Mouse (Mus musculus): ENCODE measurements around the gene AK157302. TPM values are rescaled to one million over a fixed set of nuclear protein-coding genes. Genes with fewer than 3 reads are reported as not detected.
A peak's percentile ranks its signal among the peaks of the same experiment; 100 is the strongest.
"Not testable (repeated sequence)": the region's sequence is repeated elsewhere in the genome, so short reads cannot be mapped to it uniquely, and the experiment has no call there.

Gene AK157302
- total RNA-seq (2014; fragmentation: Nextera tagmentation) (2.1 and 2.6 TPM in 2 replicates), total RNA-seq (2017) (0.19 and 0.23 TPM in 2 replicates)

DNA sequence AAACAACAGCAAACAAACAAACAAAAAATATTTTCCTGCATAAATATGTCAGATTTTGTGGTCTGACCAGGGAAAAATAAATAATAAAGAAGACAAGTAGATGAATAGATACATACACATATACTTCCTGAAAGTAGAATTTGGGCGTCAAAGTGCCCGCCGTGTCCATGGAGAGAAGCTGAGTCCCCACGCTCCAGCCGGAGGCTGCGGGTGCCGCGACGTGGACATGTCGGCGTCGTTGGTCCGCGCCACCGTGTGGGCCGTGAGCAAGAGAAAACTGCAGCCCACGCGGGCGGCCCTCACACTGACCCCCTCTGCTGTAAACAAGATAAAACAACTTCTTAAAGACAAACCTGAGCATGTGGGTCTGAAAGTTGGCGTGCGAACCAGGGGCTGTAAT lies at the start of gene AK157302:
Gene AK157302 (plus strand): TSS at position 144 of the 400 bp plus-strand sequence.
- ATAC-seq (replicated peaks; ENCODE audit: low FRiP score, low TSS enrichment, poor library complexity, severe bottlenecking) = no peak

DNA sequence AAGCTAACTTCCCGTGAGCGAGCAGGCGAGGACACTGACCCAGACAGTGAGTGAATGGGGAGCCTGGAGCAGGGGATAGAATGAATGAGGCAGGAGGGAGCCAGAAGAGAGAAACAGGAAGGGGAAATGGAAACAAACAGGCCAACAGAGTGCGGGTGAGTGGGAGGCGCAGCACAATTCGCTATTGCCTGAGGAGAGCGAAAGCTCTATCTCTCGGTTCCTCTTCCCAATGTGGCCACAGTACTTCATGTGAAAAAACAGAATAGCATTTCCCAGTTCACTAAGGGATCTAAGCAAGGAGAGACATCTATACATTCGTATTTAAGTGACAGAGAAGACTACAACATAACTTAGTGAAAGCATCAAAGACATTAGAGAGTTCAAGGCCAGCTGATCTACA lies 48.2 kb upstream of the AK157302 start:
- no peak for ATAC-seq (replicated peaks; ENCODE audit: low FRiP score, low TSS enrichment, poor library complexity, severe bottlenecking)

DNA sequence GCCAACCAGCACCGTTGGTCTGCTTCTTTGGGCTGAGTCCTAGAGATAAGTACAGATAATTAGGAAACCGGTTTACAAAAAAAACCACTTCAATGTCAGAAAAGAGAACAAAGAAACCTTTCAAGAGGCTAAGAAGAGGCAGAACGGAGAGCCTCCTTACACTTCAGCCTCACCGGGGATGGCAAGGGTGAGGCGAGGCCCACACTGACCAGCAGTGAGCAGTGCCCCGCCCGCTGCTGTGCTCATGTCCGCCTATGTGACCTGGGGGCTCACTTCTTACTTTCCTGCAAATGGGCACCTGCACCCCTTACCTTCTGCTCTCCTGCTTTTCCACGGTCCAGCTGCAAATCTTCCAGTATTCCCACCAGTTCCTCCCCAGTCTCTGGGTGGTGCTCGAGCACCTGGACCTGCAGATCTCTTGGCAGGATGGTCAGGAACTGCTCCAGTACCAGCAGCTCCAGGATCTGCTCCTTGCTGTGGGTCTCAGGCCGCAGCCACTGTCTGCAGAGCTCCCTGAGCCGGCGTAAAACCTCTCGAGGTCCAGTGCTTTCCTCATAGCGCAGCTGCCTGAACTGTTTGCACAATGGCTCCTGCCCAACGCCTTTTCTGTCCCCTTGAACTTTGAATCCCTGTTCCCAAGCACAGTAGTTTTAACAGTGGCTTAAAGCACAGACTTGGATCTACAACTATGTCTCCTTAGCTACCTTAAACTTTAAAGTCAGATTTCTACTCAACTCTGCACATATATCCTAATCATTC lies 47.0 kb upstream of the AK157302 start:
- no peak for ATAC-seq (replicated peaks; ENCODE audit: low FRiP score, low TSS enrichment, poor library complexity, severe bottlenecking)

- ATAC-seq (replicated peaks; ENCODE audit: low FRiP score, low TSS enrichment, poor library complexity, severe bottlenecking) = peak; percentile 35
Measured at GRCm38 (mm10) chr13:21453042-21453441, 42.0 kb upstream of the AK157302 start.

- ATAC-seq (replicated peaks; ENCODE audit: low FRiP score, low TSS enrichment, poor library complexity, severe bottlenecking) = peak; percentile 96
Measured at GRCm38 (mm10) chr13:21453449-21453848, 41.6 kb upstream of the AK157302 start, which contains the start of gene Zscan26. Gene Zscan26 (minus strand): TSS chr13:21453730.

DNA sequence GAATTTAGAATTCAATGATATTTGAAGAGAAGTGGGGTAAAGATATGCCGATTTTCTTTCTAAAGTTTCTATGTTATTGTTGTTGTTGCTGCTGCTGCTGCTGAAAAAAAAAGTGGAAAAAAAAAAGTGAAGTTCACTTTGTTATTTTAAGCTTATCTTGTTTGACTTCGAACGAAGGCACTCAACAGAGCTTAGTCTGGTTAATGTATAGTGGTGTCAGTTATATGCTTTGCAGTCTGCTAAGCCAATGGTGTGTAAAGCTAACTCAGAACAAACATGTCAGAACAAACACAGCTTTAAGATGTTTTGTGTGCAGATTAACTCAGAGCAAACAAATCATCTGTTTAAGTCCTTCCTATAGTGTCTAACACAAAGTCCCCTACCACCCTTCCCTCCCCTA lies 40.9 kb upstream of the AK157302 start:
- ATAC-seq (replicated peaks; ENCODE audit: low FRiP score, low TSS enrichment, poor library complexity, severe bottlenecking) = no peak

- no peak for ATAC-seq (replicated peaks; ENCODE audit: low FRiP score, low TSS enrichment, poor library complexity, severe bottlenecking)
Measured at GRCm38 (mm10) chr13:21456347-21456746, 38.7 kb upstream of the AK157302 start.

DNA sequence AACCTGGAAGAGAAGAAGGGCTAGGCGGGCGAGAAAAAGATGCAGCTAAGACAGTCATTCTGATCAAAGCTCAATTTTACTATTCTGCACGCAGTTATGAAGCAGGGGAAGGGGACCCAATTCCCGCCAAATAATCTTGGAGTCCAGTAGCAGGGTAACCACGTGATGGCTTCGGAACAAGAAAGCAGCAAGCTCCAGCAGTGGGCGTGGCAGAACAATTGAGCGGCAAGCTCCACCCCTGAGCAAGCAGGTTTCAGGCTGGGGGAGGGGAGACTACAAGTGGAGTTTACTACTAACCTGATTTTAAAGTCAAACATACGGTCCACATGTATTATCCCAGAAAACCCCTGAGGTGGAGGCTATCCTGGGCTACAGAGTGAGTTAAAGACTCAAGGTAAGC lies 32.5 kb upstream of the AK157302 start:
- not testable (repeated sequence) for ATAC-seq (replicated peaks; ENCODE audit: low FRiP score, low TSS enrichment, poor library complexity, severe bottlenecking)

GRCm38 (mm10) chr13:21467336-21467735 lies 27.7 kb upstream of the AK157302 start:
- no peak for ATAC-seq (replicated peaks; ENCODE audit: low FRiP score, low TSS enrichment, poor library complexity, severe bottlenecking)

GRCm38 (mm10) chr13:21468061-21469019 lies 26.7 kb upstream of the AK157302 start, which contains the start of gene Nkapl:
Gene Nkapl (minus strand): TSS chr13:21468509.
- peak; percentile 97 for ATAC-seq (replicated peaks; ENCODE audit: low FRiP score, low TSS enrichment, poor library complexity, severe bottlenecking)

DNA sequence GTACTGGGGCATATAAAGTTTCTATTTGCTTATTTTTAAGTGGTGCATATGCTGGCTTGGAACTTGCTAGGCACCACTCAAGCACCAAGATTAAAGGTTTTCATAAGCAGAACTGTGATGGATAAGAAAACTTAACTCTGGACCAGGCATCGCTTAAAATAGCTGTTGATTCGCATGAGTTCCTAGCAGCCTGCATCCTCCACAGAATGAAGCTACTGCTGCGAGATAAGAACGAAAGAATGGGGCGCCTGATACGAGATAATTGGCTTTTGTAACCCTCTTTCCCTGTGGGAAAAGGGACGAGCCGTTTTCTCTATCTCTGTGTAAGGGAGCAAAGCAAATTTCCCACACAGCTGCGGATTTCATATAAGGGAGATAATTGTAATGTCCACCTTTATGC lies 25.9 kb upstream of the AK157302 start:
- ATAC-seq (replicated peaks; ENCODE audit: low FRiP score, low TSS enrichment, poor library complexity, severe bottlenecking) = no peak

DNA sequence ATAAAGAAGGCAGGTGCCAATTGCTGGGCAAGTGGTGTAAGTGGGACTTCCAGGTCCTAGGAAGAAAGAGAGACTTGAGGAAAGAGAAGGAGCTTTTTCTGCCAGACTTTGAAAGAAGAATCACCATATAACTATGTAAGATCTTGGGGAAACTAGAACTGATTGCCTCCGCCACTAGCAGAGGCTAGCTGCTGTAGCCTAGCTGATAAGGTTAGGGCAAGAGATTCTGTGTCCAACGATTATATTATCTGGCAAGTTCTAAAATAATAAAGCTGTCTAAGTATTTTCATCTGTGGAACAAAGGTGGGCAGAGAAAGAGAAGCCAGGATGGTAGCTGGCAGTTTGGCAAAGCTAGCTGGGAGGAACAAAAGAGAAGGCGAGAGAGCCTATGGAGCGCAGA lies 22.6 kb upstream of the AK157302 start:
- ATAC-seq (replicated peaks; ENCODE audit: low FRiP score, low TSS enrichment, poor library complexity, severe bottlenecking) = peak; percentile 17; the same call in 1 of the 2 replicates

DNA sequence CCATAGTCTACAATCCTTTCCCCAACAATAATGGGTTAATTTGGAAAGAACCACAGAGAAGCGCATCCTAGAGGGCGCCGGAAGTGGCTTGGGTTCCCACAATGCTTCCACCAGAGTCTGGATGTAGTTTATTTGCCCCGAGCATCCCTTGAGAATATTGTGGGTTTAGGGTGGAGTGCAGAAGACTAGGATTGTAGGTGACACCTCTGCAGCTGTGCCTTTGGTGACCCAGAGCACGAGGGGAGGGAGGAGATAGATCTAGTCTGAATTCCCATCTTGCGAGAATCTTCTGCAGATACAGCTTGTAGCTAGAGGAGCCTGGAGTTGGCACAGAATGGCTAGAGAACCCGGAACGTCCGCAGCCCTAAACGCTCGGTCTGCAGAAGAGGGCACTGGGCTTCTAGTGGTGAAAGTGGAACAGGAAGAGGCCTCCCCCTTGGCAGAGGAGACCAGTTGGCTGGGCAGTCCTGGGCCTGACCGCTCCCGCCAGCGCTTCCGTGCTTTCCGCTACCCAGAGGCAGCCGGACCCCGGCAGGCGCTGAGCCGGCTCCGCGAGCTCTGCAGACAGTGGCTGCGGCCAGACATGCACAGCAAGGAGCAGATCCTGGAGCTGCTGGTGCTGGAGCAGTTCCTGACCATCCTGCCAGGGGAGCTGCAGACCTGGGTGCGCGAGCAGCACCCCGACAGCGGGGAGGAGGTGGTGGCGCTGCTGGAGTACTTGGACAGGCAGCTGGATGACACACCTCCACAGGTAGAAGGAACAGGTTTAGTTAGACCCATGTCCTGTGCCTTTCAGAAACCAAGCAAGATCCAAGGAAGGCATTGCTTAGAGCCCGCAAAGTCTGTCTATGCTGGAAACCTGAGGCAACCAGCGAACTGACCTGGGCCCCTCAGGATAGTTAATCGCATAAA lies 16.0 kb upstream of the AK157302 start, which contains the start of the genes Zkscan4 and Gm10065:
Gene Zkscan4 (plus strand): TSS at position 149 of the 912 bp plus-strand sequence.
Gene Gm10065 (minus strand): TSS at position 683 of the 912 bp plus-strand sequence.
- peak; percentile 52 for ATAC-seq (replicated peaks; ENCODE audit: low FRiP score, low TSS enrichment, poor library complexity, severe bottlenecking)

- no peak for ATAC-seq (replicated peaks; ENCODE audit: low FRiP score, low TSS enrichment, poor library complexity, severe bottlenecking)
Measured at GRCm38 (mm10) chr13:21486881-21487280, 8.1 kb upstream of the AK157302 start.

DNA sequence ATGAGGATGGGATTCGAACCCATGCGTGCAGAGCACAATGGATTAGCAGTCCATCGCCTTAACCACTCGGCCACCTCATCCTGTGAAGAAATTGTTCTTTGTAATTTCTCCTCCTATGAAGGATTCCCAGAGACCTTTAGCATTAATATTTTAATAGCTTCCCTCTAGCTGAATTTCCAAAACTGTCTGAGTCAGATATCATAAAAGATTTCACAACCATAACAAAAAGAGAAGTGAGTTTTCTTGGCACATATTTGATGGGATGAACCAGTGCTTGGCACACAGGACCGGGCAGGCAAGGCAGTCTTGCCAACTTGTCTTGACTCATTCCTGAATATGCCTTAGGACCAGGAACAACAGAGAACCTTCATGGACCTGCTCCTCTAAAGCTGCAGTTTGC lies 2.2 kb upstream of the AK157302 start:
- ATAC-seq (replicated peaks; ENCODE audit: low FRiP score, low TSS enrichment, poor library complexity, severe bottlenecking) = no peak

GRCm38 (mm10) chr13:21501182-21501581 lies 6.2 kb downstream of the AK157302 start, which contains the start of gene Gm11273:
Gene Gm11273 (minus strand): TSS chr13:21501418.
- ATAC-seq (replicated peaks; ENCODE audit: low FRiP score, low TSS enrichment, poor library complexity, severe bottlenecking) = peak; percentile 35; the same call in 1 of the 2 replicates

DNA sequence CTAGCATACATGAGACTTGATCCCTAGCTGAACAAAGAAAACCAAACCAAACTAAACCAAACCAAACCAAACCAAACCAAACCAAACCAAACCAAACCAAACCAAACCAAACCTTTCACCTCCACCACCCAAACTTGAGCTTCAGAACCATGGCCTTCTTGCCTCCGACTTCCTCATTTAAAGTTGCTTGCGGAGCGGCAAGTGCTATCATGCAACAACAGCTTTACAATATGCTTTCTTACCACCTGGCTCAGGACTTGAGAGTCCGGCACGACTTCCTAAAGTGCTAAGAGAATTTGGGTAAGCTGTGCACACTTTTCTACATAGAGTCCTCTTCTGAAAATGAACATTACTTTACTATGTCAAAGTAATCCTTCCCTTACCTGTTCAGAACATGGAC lies 7.3 kb downstream of the AK157302 start:
- ATAC-seq (replicated peaks; ENCODE audit: low FRiP score, low TSS enrichment, poor library complexity, severe bottlenecking) = no peak

GRCm38 (mm10) chr13:21506221-21506649 lies 11.2 kb downstream of the AK157302 start:
- peak; percentile 100 for ATAC-seq (replicated peaks; ENCODE audit: low FRiP score, low TSS enrichment, poor library complexity, severe bottlenecking)

DNA sequence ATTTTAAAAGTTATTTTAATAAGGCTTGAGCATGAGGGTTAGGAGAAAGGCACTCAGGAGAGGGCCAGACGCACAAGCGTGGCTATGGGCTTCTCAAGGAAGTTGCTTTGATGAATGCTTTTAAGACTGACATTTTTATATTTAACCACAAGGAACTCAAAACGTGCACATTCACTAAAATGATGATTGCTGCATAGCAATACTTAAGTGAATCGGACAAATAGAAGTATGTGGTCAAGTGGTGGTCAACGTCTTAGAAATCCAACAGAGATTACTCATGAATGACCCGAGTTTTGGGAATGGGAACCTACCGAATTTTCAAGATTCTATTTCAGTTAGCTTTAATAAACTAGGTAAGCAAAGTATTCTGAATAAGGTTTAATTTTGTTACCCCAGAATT lies 35.1 kb downstream of the AK157302 start:
- no peak for ATAC-seq (replicated peaks; ENCODE audit: low FRiP score, low TSS enrichment, poor library complexity, severe bottlenecking)
